Mouse (Mus musculus): ENCODE data around the gene Gm9833. TPM values are rescaled to one million over a fixed set of nuclear protein-coding genes. Genes with fewer than 3 reads are reported as not detected.

Gene Gm9833
- total and polyA plus RNA-seq, 3 experiments, result not detected

DNA sequence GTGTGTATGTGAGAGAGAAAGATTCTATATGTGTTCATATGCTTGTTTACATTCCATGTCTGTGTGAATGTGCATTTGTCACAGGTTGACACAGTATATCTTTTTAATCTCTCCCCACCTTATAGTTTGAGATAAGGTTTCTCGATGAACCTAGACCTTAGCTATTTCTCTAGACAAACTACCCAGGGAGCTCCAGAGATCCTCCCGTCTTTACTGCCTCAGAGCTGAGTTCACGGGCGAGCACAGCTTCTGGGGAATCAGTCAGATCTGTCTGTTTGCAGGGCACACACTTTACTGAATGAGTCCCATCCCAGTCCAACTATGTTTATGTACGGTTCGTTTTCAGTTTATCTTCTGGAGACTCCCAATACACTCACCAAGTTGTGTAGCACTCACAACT lies 5.0 kb downstream of the Gm9833 start:
- no peak for TF ChIP-seq SIN3A (IDR thresholded peaks at IDR 0.05; ENCODE audit: low read length)
- no peak for TF ChIP-seq RCOR1 (conservative IDR thresholded peaks at IDR 0.05; ENCODE audit: low read depth, low read length)
- in situ Hi-C loops (cut with MboI; ENCODE audit: low pct_ligation_motif_present, low pct_unique_long_range_greater_than_20kb, low sequenced_read_pairs), result no loop called here
- dilution Hi-C loops (cut with MboI; ENCODE audit: extremely low pct_ligation_motif_present, extremely low pct_unique_long_range_greater_than_20kb, low sequenced_read_pairs), result no loop called here
- Histone ChIP-seq H3K36me3 (replicated peaks in 1 of 2; ENCODE audit: control insufficient read depth in 1 of 2, insufficient read depth in 1 of 2, low read length in 1 of 2) (no peaks in the 10 kb centered on the region), H3K4me1 (ENCODE audit: control insufficient read depth in 1 of 2, insufficient read depth in 2 of 2) (peaks cover 0 to 10% of the 10 kb centered on the region in 2 experiments; a peak in 2 of 4 replicates), H3K27me3 (replicated peaks) (no peaks in the 10 kb centered on the region), H3K79me2 (replicated peaks; ENCODE audit: control insufficient read depth, extremely low read depth, insufficient read depth, poor library complexity, severe bottlenecking) (no peaks in the 10 kb centered on the region), H3K4me2 (ENCODE audit: insufficient read depth, low read depth, poor library complexity, severe bottlenecking) (peak overlapping the region; percentile 63; the same call in 1 of the 2 replicates), H3K9me3 (replicated peaks; ENCODE audit: low read length) (no peaks in the 10 kb centered on the region), H3K27ac (ENCODE audit: insufficient read depth, low read depth) (no peak overlapping the region), H3K4me3 (replicated peaks in 1 of 3; ENCODE audit: low read depth in 2 of 3, low read length in 2 of 3, poor library complexity in 1 of 3) (no peak overlapping the region), H3K9ac (ENCODE audit: insufficient read depth, low read depth) (no peak overlapping the region)
- no peak for DNase-seq (ENCODE audit: extremely low read depth)

DNA sequence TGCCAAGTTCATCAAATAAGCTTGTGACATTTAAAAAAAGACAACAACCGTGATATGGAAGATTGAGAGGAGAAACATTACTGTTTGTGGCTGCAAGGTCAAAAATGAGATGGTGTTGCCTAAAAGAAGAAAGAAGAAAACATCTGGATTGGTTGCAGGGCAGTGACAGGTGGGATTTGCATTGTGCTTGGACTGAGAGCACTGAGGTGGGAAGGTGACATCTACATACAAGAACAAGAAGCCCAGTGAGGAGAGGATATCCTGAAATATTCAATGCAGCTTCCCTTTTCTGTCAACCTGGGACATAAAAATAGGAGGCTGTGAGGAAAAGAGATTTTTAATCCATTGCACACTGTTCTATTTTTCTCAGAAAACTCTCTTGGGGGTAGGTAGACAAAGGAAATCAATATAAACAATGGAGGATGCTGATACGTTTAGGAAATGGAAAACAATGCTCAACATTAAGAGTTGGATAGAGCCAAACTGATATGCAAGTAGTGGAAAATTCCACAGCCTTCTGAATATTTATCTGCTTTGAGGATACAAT lies 7.2 kb downstream of the Gm9833 start:
- TF ChIP-seq JUN (IDR thresholded peaks at IDR 0.05; ENCODE audit: insufficient read depth, low read depth, low read length) (no peak), POLR2A (IDR thresholded peaks at IDR 0.05; ENCODE audit: low read depth, low read length) (no peak), POLR2AphosphoS2 (IDR thresholded peaks at IDR 0.05; ENCODE audit: low read depth, low read length) (no peak), MXI1 (IDR thresholded peaks at IDR 0.05; ENCODE audit: low read depth, low read length) (no peak), ZC3H11A (IDR thresholded peaks at IDR 0.05; ENCODE audit: low read depth, low read length) (no peak), SMC3 (IDR thresholded peaks at IDR 0.05; ENCODE audit: low read depth, low read length) (no peak), MEF2A (IDR thresholded peaks at IDR 0.05; ENCODE audit: borderline replicate concordance, low read depth, low read length) (no peak), CTCF (conservative IDR thresholded peaks at IDR 0.05 in 1 of 2, IDR thresholded peaks at IDR 0.05 in 1 of 2; ENCODE audit: low read depth in 2 of 2, low read length in 2 of 2) (no peak), RAD21 (IDR thresholded peaks at IDR 0.05; ENCODE audit: low read depth, low read length) (no peak), JUND (conservative IDR thresholded peaks at IDR 0.05; ENCODE audit: low read depth, low read length) (no peak), KAT2A (IDR thresholded peaks at IDR 0.05; ENCODE audit: insufficient replicate concordance, low read length) (no peak), HCFC1 (IDR thresholded peaks at IDR 0.05; ENCODE audit: low read depth, low read length) (no peak), ZNF384 (IDR thresholded peaks at IDR 0.05; ENCODE audit: low read depth, low read length) (no peak), MAFK (IDR thresholded peaks at IDR 0.05; ENCODE audit: insufficient replicate concordance, low read length) (no peak), MYC (IDR thresholded peaks at IDR 0.05; ENCODE audit: low read depth, low read length) (no peak), UBTF (IDR thresholded peaks at IDR 0.05; ENCODE audit: low read depth, low read length) (no peak)
- Histone ChIP-seq H3K79me2 (replicated peaks; ENCODE audit: control insufficient read depth, extremely low read depth, insufficient read depth, poor library complexity, severe bottlenecking) (no peaks in the 10 kb centered on the region), H3K4me2 (ENCODE audit: insufficient read depth, low read depth, poor library complexity, severe bottlenecking) (no peak overlapping the region), H3K27ac (ENCODE audit: insufficient read depth, low read depth) (no peak overlapping the region), H3K27me3 (replicated peaks) (no peaks in the 10 kb centered on the region), H3K4me1 (ENCODE audit: control insufficient read depth in 1 of 2, insufficient read depth in 2 of 2) (peaks cover 0 to 15% of the 10 kb centered on the region in 2 experiments; a peak in 2 of 4 replicates), H3K9me3 (replicated peaks; ENCODE audit: low read length) (no peaks in the 10 kb centered on the region), H3K4me3 (replicated peaks in 1 of 3; ENCODE audit: low read depth in 2 of 3, low read length in 2 of 3, poor library complexity in 1 of 3) (no peak overlapping the region), H3K36me3 (replicated peaks in 1 of 2; ENCODE audit: control insufficient read depth in 1 of 2, insufficient read depth in 1 of 2, low read length in 1 of 2) (no peaks in the 10 kb centered on the region), H3K9ac (ENCODE audit: insufficient read depth, low read depth) (no peak overlapping the region)
- dilution Hi-C loops (cut with MboI; ENCODE audit: extremely low pct_ligation_motif_present, extremely low pct_unique_long_range_greater_than_20kb, low sequenced_read_pairs), result no loop called here
- in situ Hi-C loops (cut with MboI; ENCODE audit: low pct_ligation_motif_present, low pct_unique_long_range_greater_than_20kb, low sequenced_read_pairs), result no loop called here
- DNase-seq (ENCODE audit: extremely low read depth), result no peak

All from CH12.LX (cell line).